Mouse (Mus musculus) CH12.LX (cell line): ENCODE measurements around the gene Galnt18. TPM values are rescaled to one million over a fixed set of nuclear protein-coding genes. Genes with fewer than 3 reads are reported as not detected.

Experiments
- DNase-seq: peaks from one replicate; pipeline ENCODE4 v3.0.0-alpha.2; 2013; ENCODE audit errors: extremely low read depth
- H3K27ac ChIP-seq: 2 replicates; pipeline ENCODE4 v1.5.1; 2012; ENCODE audit warnings: low read depth, mild to moderate bottlenecking, control low read depth, moderate library complexity; ENCODE audit not compliant: insufficient read depth
- H3K27me3 ChIP-seq: replicated peaks from 2 replicates; pipeline ENCODE3; 2012; ENCODE audit warnings: inconsistent platforms
- H3K36me3 ChIP-seq, 2 experiments: replicated peaks in 1 of 2; 2 replicates each; pipeline versions ENCODE3 to v1.6.1; 2012; ENCODE audit warnings: inconsistent platforms in 1 of 2, low read length in 1 of 2, mild to moderate bottlenecking in 1 of 2, mixed read lengths in 1 of 2, moderate library complexity in 1 of 2; ENCODE audit not compliant: control insufficient read depth in 1 of 2, insufficient read depth in 1 of 2
- H3K4me1 ChIP-seq, 2 experiments: 2 replicates each; pipeline ENCODE4 v1.6.1; 2012; ENCODE audit warnings: inconsistent platforms in 1 of 2, moderate library complexity in 1 of 2; ENCODE audit not compliant: insufficient read depth in 2 of 2, control insufficient read depth in 1 of 2
- H3K4me2 ChIP-seq: 2 replicates; pipeline ENCODE4 v1.6.1; 2012; ENCODE audit warnings: low read depth, mild to moderate bottlenecking, control low read depth; ENCODE audit not compliant: poor library complexity, insufficient read depth, severe bottlenecking
- H3K4me3 ChIP-seq, 3 experiments: fragments of 150-350 bp in 1 of 3; sonication (generic) in 1 of 3; replicated peaks in 1 of 3; 2 replicates each; pipeline versions ENCODE3 to v1.5.1; 2011 to 2012; ENCODE audit warnings: low read depth in 2 of 3, low read length in 2 of 3, mild to moderate bottlenecking in 2 of 3, moderate library complexity in 2 of 3, control low read depth in 1 of 3, improper control_type of control experiment in 1 of 3, inconsistent platforms in 1 of 3, mixed read lengths in 1 of 3; ENCODE audit not compliant: poor library complexity in 1 of 3
- H3K79me2 ChIP-seq: replicated peaks from 2 replicates; pipeline ENCODE4 v1.6.1; 2012; ENCODE audit warnings: mild to moderate bottlenecking, moderate library complexity; ENCODE audit not compliant: control insufficient read depth, poor library complexity, insufficient read depth, severe bottlenecking; ENCODE audit errors: extremely low read depth
- H3K9ac ChIP-seq: 2 replicates; pipeline ENCODE4 v1.6.1; 2012; ENCODE audit warnings: low read depth, mild to moderate bottlenecking, control low read depth, moderate library complexity; ENCODE audit not compliant: insufficient read depth
- H3K9me3 ChIP-seq: replicated peaks from 2 replicates; pipeline ENCODE3; 2012; ENCODE audit warnings: low read length, inconsistent platforms, mixed read lengths
- CHD1 ChIP-seq: IDR thresholded peaks from 2 replicates; pipeline ENCODE4 v1.6.1; 2012; ENCODE audit warnings: low read depth, low read length, improper control_type of control experiment, inconsistent platforms
- E2F4 ChIP-seq: IDR thresholded peaks from 2 replicates; pipeline ENCODE4 v1.6.1; 2011; ENCODE audit warnings: low read depth, low read length, improper control_type of control experiment; ENCODE audit not compliant: insufficient replicate concordance
- ETS1 ChIP-seq: conservative IDR thresholded peaks from 2 replicates; pipeline ENCODE4 v1.6.1; 2012; ENCODE audit warnings: low read depth, mild to moderate bottlenecking, inconsistent platforms, low read length, improper control_type of control experiment, moderate library complexity
- GABPA ChIP-seq: IDR thresholded peaks from 2 replicates; pipeline ENCODE4 v1.6.1; 2012; ENCODE audit warnings: low read depth, low read length, improper control_type of control experiment, inconsistent platforms; ENCODE audit not compliant: insufficient replicate concordance
- HCFC1 ChIP-seq: IDR thresholded peaks from 2 replicates; pipeline ENCODE4 v1.6.1; 2012; ENCODE audit warnings: low read depth, mild to moderate bottlenecking, inconsistent platforms, low read length, improper control_type of control experiment
- IRF4 ChIP-seq: IDR thresholded peaks from 2 replicates; pipeline ENCODE4 v1.6.1; 2014; ENCODE audit warnings: low read depth, mild to moderate bottlenecking, inconsistent platforms, low read length, improper control_type of control experiment
- JUN ChIP-seq: IDR thresholded peaks from 2 replicates; pipeline ENCODE4 v1.6.1; 2011; ENCODE audit warnings: low read depth, mild to moderate bottlenecking, low read length, improper control_type of control experiment, moderate library complexity; ENCODE audit not compliant: insufficient read depth
- MAFK ChIP-seq: IDR thresholded peaks from 2 replicates; pipeline ENCODE4 v1.6.1; 2011; ENCODE audit warnings: low read length, improper control_type of control experiment; ENCODE audit not compliant: insufficient replicate concordance
- MAZ ChIP-seq: IDR thresholded peaks from 2 replicates; pipeline ENCODE4 v1.6.1; 2012; ENCODE audit warnings: low read depth, mild to moderate bottlenecking, inconsistent platforms, low read length, improper control_type of control experiment, moderate library complexity
- MXI1 ChIP-seq: IDR thresholded peaks from 2 replicates; pipeline ENCODE4 v1.6.1; 2011; ENCODE audit warnings: mild to moderate bottlenecking, low read depth, low read length, improper control_type of control experiment
- MYC ChIP-seq: IDR thresholded peaks from 2 replicates; pipeline ENCODE4 v1.6.1; 2011; ENCODE audit warnings: low read depth, mild to moderate bottlenecking, improper control_type of control experiment, low read length
- NELFE ChIP-seq: IDR thresholded peaks from 2 replicates; pipeline ENCODE4 v1.6.1; 2011; ENCODE audit warnings: low read depth, low read length, improper control_type of control experiment
- NRF1 ChIP-seq: IDR thresholded peaks from 2 replicates; pipeline ENCODE4 v1.6.1; 2014; ENCODE audit warnings: low read depth, mild to moderate bottlenecking, inconsistent platforms, low read length, improper control_type of control experiment, moderate library complexity
- PAX5 ChIP-seq: IDR thresholded peaks from 2 replicates; pipeline ENCODE4 v1.6.1; 2012; ENCODE audit warnings: low read length, inconsistent platforms, mixed read lengths
- RAD21 ChIP-seq: IDR thresholded peaks from 2 replicates; pipeline ENCODE4 v1.6.1; 2011; ENCODE audit warnings: low read depth, mild to moderate bottlenecking, low read length, improper control_type of control experiment, moderate library complexity
- RCOR1 ChIP-seq: conservative IDR thresholded peaks from 2 replicates; pipeline ENCODE4 v1.6.1; 2012; ENCODE audit warnings: low read depth, mild to moderate bottlenecking, inconsistent platforms, low read length, improper control_type of control experiment
- SMC3 ChIP-seq: IDR thresholded peaks from 2 replicates; pipeline ENCODE4 v1.6.1; 2011; ENCODE audit warnings: low read depth, low read length, improper control_type of control experiment
- UBTF ChIP-seq: IDR thresholded peaks from 2 replicates; pipeline ENCODE4 v1.6.1; 2012; ENCODE audit warnings: low read depth, mild to moderate bottlenecking, inconsistent platforms, low read length, improper control_type of control experiment, moderate library complexity
- USF2 ChIP-seq: conservative IDR thresholded peaks from 2 replicates; pipeline ENCODE4 v1.6.1; 2011; ENCODE audit warnings: low read depth, low read length, improper control_type of control experiment
- ZC3H11A ChIP-seq: IDR thresholded peaks from 2 replicates; pipeline ENCODE4 v1.6.1; 2012; ENCODE audit warnings: low read depth, mild to moderate bottlenecking, inconsistent platforms, low read length, improper control_type of control experiment
- ZKSCAN1 ChIP-seq: IDR thresholded peaks from 2 replicates; pipeline ENCODE4 v1.6.1; 2012; ENCODE audit warnings: low read depth, inconsistent platforms, low read length, improper control_type of control experiment, borderline replicate concordance
- ZMIZ1 ChIP-seq: IDR thresholded peaks from 2 replicates; pipeline ENCODE4 v1.6.1; 2012; ENCODE audit warnings: low read depth, mild to moderate bottlenecking, inconsistent platforms, low read length, improper control_type of control experiment
- ZNF384 ChIP-seq: IDR thresholded peaks from 2 replicates; pipeline ENCODE4 v1.6.1; 2012; ENCODE audit warnings: low read depth, low read length, improper control_type of control experiment, inconsistent platforms
- dilution Hi-C: fragments of 300-500 bp; cut with MboI; formaldehyde crosslinking; loops from 2 replicates; pipeline ENCODE4 v1.14.3; 2020; ENCODE audit warnings: low sequenced_read_pairs; ENCODE audit not compliant: extremely low pct_unique_long_range_greater_than_20kb, extremely low pct_ligation_motif_present
- in situ Hi-C: fragments of 300-500 bp; cut with MboI; formaldehyde crosslinking; loops from 3 replicates; pipeline ENCODE4 v1.14.3; 2019; ENCODE audit warnings: low sequenced_read_pairs, low pct_ligation_motif_present, low pct_unique_long_range_greater_than_20kb, mixed read lengths
- polyA plus RNA-seq: library from polyadenylated mRNA; unstranded; fragments of >175 nt; gene quantifications from 2 replicates; pipeline ENCODE4 v1.2.1, GENCODE M21; 2012; ENCODE audit warnings: low read depth; ENCODE audit not compliant: insufficient read length
- total RNA-seq, 2 experiments: library from RNA; depleted of rRNA; stranded (reverse); fragments of 300-350 nt in 1 of 2; fragments of >200 nt in 1 of 2; gene quantifications; 2 replicates each; pipeline ENCODE4 v1.2.3; 2012 to 2014

Galnt18 gene
- total and polyA plus RNA-seq, 3 experiments = 0.04 TPM; not detected in 2

DNA sequence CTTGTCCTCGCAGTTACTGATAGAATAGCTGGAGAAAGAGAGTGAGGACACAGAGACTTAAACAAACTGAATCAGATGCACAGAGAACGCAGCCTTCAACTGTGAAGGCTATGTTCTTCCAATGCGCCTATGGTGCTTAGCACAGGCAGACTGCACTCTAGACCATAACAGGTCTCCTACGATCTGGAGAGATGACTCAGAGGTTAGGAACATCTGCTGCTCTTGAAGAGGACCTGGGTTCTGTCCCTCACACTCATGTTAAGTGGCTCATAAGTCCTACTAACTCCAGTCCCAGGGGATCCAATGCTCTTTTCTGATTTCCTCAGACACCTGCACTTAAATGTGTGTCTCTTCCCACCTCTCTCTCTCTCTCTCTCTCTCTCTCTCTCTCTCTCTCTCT, 24.9 kb upstream of the Galnt18 start:
- Histone ChIP-seq H3K4me2 (no peak overlapping the region), H3K36me3 (no peaks in the 10 kb centered on the region), H3K9me3 (no peaks in the 10 kb centered on the region), H3K4me1 (no peaks in the 10 kb centered on the region; a peak in 1 of 4 replicates), H3K9ac (no peak overlapping the region), H3K27ac (no peak overlapping the region), H3K27me3 (peaks cover 21% of the 10 kb centered on the region), H3K79me2 (no peaks in the 10 kb centered on the region), H3K4me3 (no peak overlapping the region)
- dilution Hi-C loops (no loop called here), in situ Hi-C loops (no loop called here)
- no peak for TF ChIP-seq RCOR1
- no peak for TF ChIP-seq GABPA
- no peak for TF ChIP-seq USF2
- TF ChIP-seq UBTF = no peak
- TF ChIP-seq MYC = no peak
- no peak for TF ChIP-seq JUN
- TF ChIP-seq MAZ = no peak
- no peak for TF ChIP-seq HCFC1
- no peak for TF ChIP-seq MAFK
- DNase-seq = no peak

- Histone ChIP-seq H3K4me2 (no peak overlapping the region), H3K27ac (no peak overlapping the region), H3K9ac (no peak overlapping the region), H3K4me3 (no peak overlapping the region), H3K79me2 (no peaks in the 10 kb centered on the region), H3K27me3 (peaks cover 25% of the 10 kb centered on the region), H3K9me3 (no peaks in the 10 kb centered on the region), H3K4me1 (no peaks in the 10 kb centered on the region; a peak in 1 of 4 replicates), H3K36me3 (no peaks in the 10 kb centered on the region)
- dilution Hi-C loops = no loop called here
- DNase-seq = no peak
- in situ Hi-C loops = no loop called here
- TF ChIP-seq IRF4 (no peak), PAX5 (no peak), RAD21 (no peak), NELFE (no peak), UBTF (no peak), SMC3 (no peak), ZC3H11A (no peak), E2F4 (no peak), ZNF384 (no peak), MAFK (no peak), ZMIZ1 (no peak), ZKSCAN1 (no peak), CHD1 (no peak), NRF1 (no peak), MAZ (no peak), RCOR1 (no peak), ETS1 (no peak), MXI1 (no peak)
Observed at GRCm38 (mm10) chr7:111800785-111801184, 21.0 kb upstream of the Galnt18 start.
